Mouse (Mus musculus): ENCODE results near the gene Myh15. TPM values are rescaled to one million over a fixed set of nuclear protein-coding genes. Genes with fewer than 3 reads are reported as not detected.

The Myh15 gene
- polyA plus RNA-seq, 2 experiments, result 0.36 to 0.52 TPM

- no peak overlapping the region for H3K4me2 ChIP-seq (replicated peaks; ENCODE audit: low read depth, low read length, severe bottlenecking)
- DNase-seq (ENCODE audit: low spot score) (no peak), ATAC-seq (ENCODE audit: low FRiP score, low read depth) (no peak)
- H3K27ac ChIP-seq (replicated peaks; ENCODE audit: low read depth, low read length), result no peak overlapping the region
- TF ChIP-seq POLR2A (IDR thresholded peaks at IDR 0.05; ENCODE audit: borderline replicate concordance, extremely low read depth, insufficient read depth, insufficient read length), result no peak
- no peaks in the 10 kb centered on the region for H3K9me3 ChIP-seq (ENCODE audit: control insufficient read depth, low read length)
- no peaks in the 10 kb centered on the region for H3K27me3 ChIP-seq (ENCODE audit: control insufficient read depth, insufficient read depth, low read length)
- H3K4me3 ChIP-seq (replicated peaks; ENCODE audit: low read length), result no peak overlapping the region
- no peak overlapping the region for H3K9ac ChIP-seq (ENCODE audit: low read depth, low read length, severe bottlenecking)
- no peaks in the 10 kb centered on the region for H3K36me3 ChIP-seq (ENCODE audit: control insufficient read depth, insufficient read depth, low read length)
- H3K4me1 ChIP-seq (ENCODE audit: control insufficient read depth, insufficient read depth, low read length), result no peaks in the 10 kb centered on the region
Observed at GRCm38 (mm10) chr16:49049214-49049613, 8.1 kb upstream of the Myh15 start.

- no peaks in the 10 kb centered on the region for H3K27me3 ChIP-seq (ENCODE audit: control insufficient read depth, insufficient read depth, low read length)
- H3K4me1 ChIP-seq (ENCODE audit: control insufficient read depth, insufficient read depth, low read length), result no peaks in the 10 kb centered on the region
- H3K4me2 ChIP-seq (replicated peaks; ENCODE audit: low read depth, low read length, severe bottlenecking), result no peak overlapping the region
- ATAC-seq (ENCODE audit: low FRiP score, low read depth), result no peak
- H3K27ac ChIP-seq (replicated peaks; ENCODE audit: low read depth, low read length), result no peak overlapping the region
- H3K9ac ChIP-seq (ENCODE audit: low read depth, low read length, severe bottlenecking), result no peak overlapping the region
- no peaks in the 10 kb centered on the region for H3K36me3 ChIP-seq (ENCODE audit: control insufficient read depth, insufficient read depth, low read length)
- no peaks in the 10 kb centered on the region for H3K9me3 ChIP-seq (ENCODE audit: control insufficient read depth, low read length)
- WGBS, result 82% methylated on average over 5 of the region's 5 CpGs
- no peak for TF ChIP-seq POLR2A (IDR thresholded peaks at IDR 0.05; ENCODE audit: borderline replicate concordance, extremely low read depth, insufficient read depth, insufficient read length)
- DNase-seq (ENCODE audit: low spot score), result no peak
- H3K4me3 ChIP-seq (replicated peaks; ENCODE audit: low read length), result no peak overlapping the region
Observed at GRCm38 (mm10) chr16:49069256-49069963, 12.1 kb downstream of the Myh15 start.

DNA sequence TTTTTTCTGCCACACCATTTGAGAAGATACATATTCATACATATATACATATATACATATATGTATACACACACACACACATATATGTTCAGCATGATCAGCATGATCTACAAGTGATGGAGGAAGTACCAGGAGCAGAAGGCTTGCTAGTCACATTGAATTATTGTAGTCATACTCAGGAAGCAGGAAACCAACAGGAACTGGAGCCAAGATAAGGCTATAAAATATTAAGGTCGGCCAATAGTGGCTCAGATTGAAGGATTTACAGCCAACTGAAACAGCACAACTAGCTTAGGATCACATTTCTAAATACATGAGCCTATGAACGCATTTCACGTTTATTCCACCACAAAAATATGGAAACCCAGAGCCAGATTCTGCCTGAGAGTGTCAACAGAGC lies 14.0 kb downstream of the Myh15 start:
- H3K9me3 ChIP-seq (ENCODE audit: control insufficient read depth, low read length), result no peaks in the 10 kb centered on the region
- ATAC-seq (ENCODE audit: low FRiP score, low read depth), result no peak
- DNase-seq (ENCODE audit: low spot score), result no peak
- no peak overlapping the region for H3K4me2 ChIP-seq (replicated peaks; ENCODE audit: low read depth, low read length, severe bottlenecking)
- no peak overlapping the region for H3K27ac ChIP-seq (replicated peaks; ENCODE audit: low read depth, low read length)
- no peaks in the 10 kb centered on the region for H3K36me3 ChIP-seq (ENCODE audit: control insufficient read depth, insufficient read depth, low read length)
- H3K4me3 ChIP-seq (replicated peaks; ENCODE audit: low read length), result no peak overlapping the region
- no peak overlapping the region for H3K9ac ChIP-seq (ENCODE audit: low read depth, low read length, severe bottlenecking)
- no peaks in the 10 kb centered on the region for H3K4me1 ChIP-seq (ENCODE audit: control insufficient read depth, insufficient read depth, low read length)
- WGBS, result 74% methylated on average over 3 of the region's 3 CpGs
- TF ChIP-seq POLR2A (IDR thresholded peaks at IDR 0.05; ENCODE audit: borderline replicate concordance, extremely low read depth, insufficient read depth, insufficient read length), result no peak
- no peaks in the 10 kb centered on the region for H3K27me3 ChIP-seq (ENCODE audit: control insufficient read depth, insufficient read depth, low read length)

DNA sequence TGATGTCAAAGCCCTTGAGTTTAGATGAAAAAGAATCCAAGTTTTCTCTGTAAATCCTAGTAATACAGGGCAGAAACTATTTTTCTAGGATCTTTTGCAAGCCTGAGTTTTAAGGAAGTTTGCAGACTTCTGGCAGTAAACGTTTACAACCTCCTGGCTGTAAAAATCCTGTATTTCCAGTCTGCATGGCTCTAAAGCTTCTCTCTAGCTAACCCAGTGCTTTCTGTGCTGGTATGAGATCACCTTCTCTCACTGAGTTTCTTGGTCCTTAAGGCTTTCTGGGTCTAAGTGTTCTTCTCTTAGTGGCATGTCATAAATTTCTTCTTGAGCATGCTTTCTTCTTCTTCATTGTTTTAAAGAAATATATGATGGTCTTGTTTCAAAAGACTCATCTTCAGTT lies 70.7 kb downstream of the Myh15 start:
- H3K4me1 ChIP-seq (ENCODE audit: control insufficient read depth, insufficient read depth, low read length), result 0 out of 2 replicates have a peak, but pooled peaks cover 3% of the 10 kb centered on the region
- DNase-seq (ENCODE audit: low spot score) (peak; percentile 32), ATAC-seq (ENCODE audit: low FRiP score, low read depth) (no peak; the same call in 1 of the 2 replicates)
- H3K36me3 ChIP-seq (ENCODE audit: control insufficient read depth, insufficient read depth, low read length), result no peaks in the 10 kb centered on the region
- no peaks in the 10 kb centered on the region for H3K9me3 ChIP-seq (ENCODE audit: control insufficient read depth, low read length)
- no peaks in the 10 kb centered on the region for H3K27me3 ChIP-seq (ENCODE audit: control insufficient read depth, insufficient read depth, low read length)
- WGBS, result 17% methylated on average over 1 of the region's 1 CpGs
- no peak overlapping the region for H3K4me2 ChIP-seq (replicated peaks; ENCODE audit: low read depth, low read length, severe bottlenecking)
- H3K27ac ChIP-seq (replicated peaks; ENCODE audit: low read depth, low read length), result no peak overlapping the region
- no peak overlapping the region for H3K9ac ChIP-seq (ENCODE audit: low read depth, low read length, severe bottlenecking)
- H3K4me3 ChIP-seq (replicated peaks; ENCODE audit: low read length), result no peak overlapping the region
- TF ChIP-seq POLR2A (IDR thresholded peaks at IDR 0.05; ENCODE audit: borderline replicate concordance, extremely low read depth, insufficient read depth, insufficient read length), result no peak

GRCm38 (mm10) chr16:49156193-49156592 lies 98.9 kb downstream of the Myh15 start:
- Histone ChIP-seq H3K9me3 (ENCODE audit: control insufficient read depth, low read length) (no peaks in the 10 kb centered on the region), H3K27ac (replicated peaks; ENCODE audit: low read depth, low read length) (no peak overlapping the region), H3K36me3 (ENCODE audit: control insufficient read depth, insufficient read depth, low read length) (no peaks in the 10 kb centered on the region), H3K4me2 (replicated peaks; ENCODE audit: low read depth, low read length, severe bottlenecking) (no peak overlapping the region), H3K4me3 (replicated peaks; ENCODE audit: low read length) (no peak overlapping the region), H3K9ac (ENCODE audit: low read depth, low read length, severe bottlenecking) (no peak overlapping the region), H3K4me1 (ENCODE audit: control insufficient read depth, insufficient read depth, low read length) (no peaks in the 10 kb centered on the region), H3K27me3 (ENCODE audit: control insufficient read depth, insufficient read depth, low read length) (no peaks in the 10 kb centered on the region)
- ATAC-seq (ENCODE audit: low FRiP score, low read depth), result no peak
- TF ChIP-seq POLR2A (IDR thresholded peaks at IDR 0.05; ENCODE audit: borderline replicate concordance, extremely low read depth, insufficient read depth, insufficient read length), result no peak
- 52% methylated on average over 2 of the region's 2 CpGs for WGBS
- no peak for DNase-seq (ENCODE audit: low spot score)
